14 mouse cellular contexts compared by ENCODE assay signal in the genomic region with DNA sequence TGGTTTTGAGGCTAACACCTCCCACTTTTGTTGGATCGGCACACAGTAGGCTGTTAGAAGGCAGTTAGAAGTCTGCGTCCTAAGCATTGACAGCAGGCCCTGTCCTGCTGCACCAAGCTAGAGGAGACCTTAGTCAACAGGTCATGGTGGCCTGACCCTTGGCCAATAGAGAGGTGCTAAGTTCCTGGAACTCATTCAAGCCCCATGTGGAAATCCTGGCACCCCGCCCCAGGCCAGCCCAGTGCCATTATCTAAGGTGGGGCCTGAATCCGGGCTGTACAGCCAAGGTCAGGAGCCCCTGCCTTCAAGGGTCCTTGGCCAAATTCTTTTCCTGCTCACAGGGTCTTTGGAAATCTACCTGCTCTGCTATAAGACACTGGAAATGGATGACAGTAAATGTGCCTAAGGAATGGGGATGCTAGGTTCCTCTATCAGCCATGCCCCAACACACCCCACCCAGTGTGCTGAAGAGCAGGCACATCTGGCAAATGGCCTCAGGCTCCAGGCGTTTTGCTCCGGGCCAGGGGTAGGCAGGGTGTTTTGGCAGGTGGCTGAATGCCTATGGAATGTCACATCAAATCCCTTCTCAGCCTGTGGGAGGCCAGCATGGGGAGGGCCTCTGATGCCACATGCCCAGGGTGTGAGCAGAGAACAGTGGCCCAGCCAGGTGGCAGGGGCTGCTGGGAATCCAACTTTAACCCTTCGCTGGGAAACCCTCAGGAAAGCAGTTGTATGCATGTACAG. TPM values are rescaled to one million over a fixed set of nuclear protein-coding genes. Genes with fewer than 3 reads are reported as not detected.
A peak's percentile ranks its signal among the peaks of the same experiment; 100 is the strongest.
DNase-seq lines count a peak whose midpoint lies in the region; TF ChIP-seq lines count a peak whose summit lies in the region.
"Had no signal": no experiment of that assay in that cellular context is flagged by ENCODE, and none has a peak within 500 bp of the region (broad histone marks: within the 10 kb centered on the region; RNA-seq: fewer than 3 reads in every experiment).

No protein-coding gene starts in this region.

- no peaks in the 10 kb centered on the region for H3K79me2 ChIP-seq in liver, adult 2 months (ENCODE audit: control insufficient read depth, insufficient read depth, low read length)

- no peak for TF ChIP-seq CTCF in liver, adult 2 months (IDR thresholded peaks at IDR 0.05; ENCODE audit: low read depth, low read length)

- H3K9ac ChIP-seq in liver, adult 2 months (ENCODE audit: low read depth, low read length) = no peak overlapping the region
- H3K9ac ChIP-seq: lung, embryonic 14.5 days had no signal

- H3K27ac ChIP-seq in liver, adult 2 months (replicated peaks; ENCODE audit: insufficient read depth, low read depth, low read length) = peak overlapping the region; percentile 88
- H3K27ac ChIP-seq: kidney, postnatal 0 days had no signal

- intact Hi-C loops in left cerebral cortex, postnatal 4 days (cut with DNase I) = no loop called here

- H3K27me3 ChIP-seq in liver, adult 2 months (ENCODE audit: control insufficient read depth, insufficient read depth, low read length) = no peaks in the 10 kb centered on the region

- TF ChIP-seq POLR2A in liver, adult 2 months (IDR thresholded peaks at IDR 0.05; ENCODE audit: extremely low read depth, insufficient read depth, low read length) = no peak

- 25% methylated on average over 7 of the region's 7 CpGs for WGBS in liver, adult 2 months

- H3K36me3 ChIP-seq in liver, adult 2 months (ENCODE audit: control insufficient read depth, insufficient read depth, low read length) = no peaks in the 10 kb centered on the region

- peaks cover 32% of the 10 kb centered on the region for H3K4me1 ChIP-seq in liver, adult 2 months (ENCODE audit: control insufficient read depth, insufficient read depth, low read length)

- peak; percentile 89 for DNase-seq in liver, adult 2 months (ENCODE audit: extremely low read depth, low read depth, low spot score)
- no peak for DNase-seq in liver
- peak; percentile 54 for DNase-seq in heart, adult 8-10 months (ENCODE audit: low spot score)
- peak; percentile 38 for DNase-seq in kidney, postnatal 10 days
- DNase-seq in mesoderm, embryonic 11.5 days (ENCODE audit: low read depth, low spot score) = peak; percentile 45
- no peak for DNase-seq in left cerebral cortex, postnatal 4 days
- DNase-seq in layer of hippocampus, adult 18-20 months (ENCODE audit: low spot score in 2 of 2) = no peak
- DNase-seq: cerebellum, adult 9-11 months; lung, embryonic 14.5 days; thymus, adult 18-20 months had no signal

- no peak overlapping the region for H3K4me3 ChIP-seq in liver, adult 2 months (ENCODE audit: insufficient read depth, low read depth, low read length)

RNA-seq across cellular contexts. Expression of gene Fam181a, which starts 17.8 kb away (rescaled TPM):
- total RNA-seq in liver, adult 2 months (2014; rRNA removed) = not detected in 2 replicates
- polyA plus RNA-seq in liver, adult 2 months (2012; rRNA removed) = not detected in 2 replicates
- total RNA-seq in heart, adult 8-10 months (2022) = not detected
- total RNA-seq in left cerebral cortex, postnatal 4 days (2021) = 1 to 10 TPM; 4.9 to 7.0 TPM
- total RNA-seq in layer of hippocampus, adult 18-20 months (2021) = 1 to 10 TPM in 1 of 2 experiments, under 1 TPM in 1; 0.96 to 1.5 TPM
- total RNA-seq: adrenal gland, adult 18-20 months; ES-E14; gastrocnemius, adult 8-10 months had no signal
- polyA plus RNA-seq: kidney, postnatal 0 days had no signal

RNA-seq across cellular contexts. Expression of gene Asb2, which starts 27.2 kb away (rescaled TPM):
- 2.7 and 3.6 TPM in 2 replicates for total RNA-seq in liver, adult 2 months (2014; rRNA removed)
- 5.6 TPM in 2 replicates for polyA plus RNA-seq in liver, adult 2 months (2012; rRNA removed)
- 100 to 1,000 TPM; 485 to 583 (median 548) TPM for total RNA-seq in heart, adult 8-10 months (2022)
- total RNA-seq in left cerebral cortex, postnatal 4 days (2021) = 1 to 10 TPM; 1.4 to 1.8 TPM
- total RNA-seq in layer of hippocampus, adult 18-20 months (2021) = 1 to 10 TPM; 1.8 to 2.1 TPM

RNA-seq across cellular contexts. Expression of gene Otub2, which starts 59.9 kb away (rescaled TPM):
- total RNA-seq in liver, adult 2 months (2014; rRNA removed) = 1.3 and 1.7 TPM in 2 replicates
- polyA plus RNA-seq in liver, adult 2 months (2012; rRNA removed) = 2.1 and 2.5 TPM in 2 replicates
- 1 to 10 TPM; 2.5 to 4.2 (median 3.5) TPM for total RNA-seq in heart, adult 8-10 months (2022)
- total RNA-seq in left cerebral cortex, postnatal 4 days (2021) = 10 to 100 TPM; 17.4 to 17.7 TPM
- total RNA-seq in layer of hippocampus, adult 18-20 months (2021) = 10 to 100 TPM; 48.0 to 51.3 TPM

Comparison
In these comparisons a context has a peak if more than half of its experiments do, and no peak if none do; other contexts are left out.
1. DNase-seq: peak in liver, adult 2 months (single experiment), heart, adult 8-10 months (single experiment), kidney, postnatal 10 days (single experiment) and mesoderm, embryonic 11.5 days (single experiment); none in liver (single experiment), left cerebral cortex, postnatal 4 days (single experiment) and layer of hippocampus, adult 18-20 months (0 of 2).
2. RNA of gene Asb2, which starts 27.2 kb away (total RNA-seq): 485 to 583 TPM in heart, adult 8-10 months; 2.7 to 3.6 TPM in liver, adult 2 months, 1.8 to 2.1 TPM in layer of hippocampus, adult 18-20 months and 1.4 to 1.8 TPM in left cerebral cortex, postnatal 4 days; every median in the first group is over 100 times any median in the second.